Mouse (Mus musculus): Measurements from ENCODE around the gene Zfp428.
A peak's percentile ranks its signal among the peaks of the same experiment; 100 is the strongest.
"Not testable (repeated sequence)": the region's sequence is repeated elsewhere in the genome, so short reads cannot be mapped to it uniquely, and the experiment has no call there.

Gene Zfp428

GRCm38 (mm10) chr7:24519130-24519529 is 12.3 kb downstream of the Zfp428 start:
- no peak for DNase-seq (ENCODE audit: low read depth, low spot score)

GRCm38 (mm10) chr7:24520054-24520453 is 13.2 kb downstream of the Zfp428 start:
- DNase-seq (ENCODE audit: low read depth, low spot score), result not testable (repeated sequence)

GRCm38 (mm10) chr7:24522805-24523204 is 16.0 kb downstream of the Zfp428 start:
- DNase-seq (ENCODE audit: low read depth, low spot score), result no peak

GRCm38 (mm10) chr7:24523723-24524122 is 16.9 kb downstream of the Zfp428 start:
- DNase-seq (ENCODE audit: low read depth, low spot score), result no peak

- DNase-seq (ENCODE audit: low read depth, low spot score), result no peak
Observed at GRCm38 (mm10) chr7:24524978-24525377, 18.2 kb downstream of the Zfp428 start.

- no peak for DNase-seq (ENCODE audit: low read depth, low spot score)
Observed at GRCm38 (mm10) chr7:24525686-24526420, 19.0 kb downstream of the Zfp428 start.

- no peak for DNase-seq (ENCODE audit: low read depth, low spot score)
Observed at GRCm38 (mm10) chr7:24528861-24529260, 22.1 kb downstream of the Zfp428 start.

GRCm38 (mm10) chr7:24529580-24529979 is 22.8 kb downstream of the Zfp428 start:
- DNase-seq (ENCODE audit: low read depth, low spot score), result no peak

GRCm38 (mm10) chr7:24530062-24530931 is 23.5 kb downstream of the Zfp428 start, which contains the start of gene Irgq:
Gene Irgq (plus strand): TSS chr7:24530689.
- peak; percentile 100 for DNase-seq (ENCODE audit: low read depth, low spot score)

GRCm38 (mm10) chr7:24531211-24531971 is 24.6 kb downstream of the Zfp428 start:
- peak; percentile 38 for DNase-seq (ENCODE audit: low read depth, low spot score)

GRCm38 (mm10) chr7:24533031-24533571 is 26.3 kb downstream of the Zfp428 start:
- DNase-seq (ENCODE audit: low read depth, low spot score), result no peak

- no peak for DNase-seq (ENCODE audit: low read depth, low spot score)
Observed at GRCm38 (mm10) chr7:24533806-24534205, 27.0 kb downstream of the Zfp428 start.

- no peak for DNase-seq (ENCODE audit: low read depth, low spot score)
Observed at GRCm38 (mm10) chr7:24534301-24534700, 27.5 kb downstream of the Zfp428 start.

GRCm38 (mm10) chr7:24537081-24537480 is 30.3 kb downstream of the Zfp428 start:
- no peak for DNase-seq (ENCODE audit: low read depth, low spot score)

GRCm38 (mm10) chr7:24537591-24537990 is 30.8 kb downstream of the Zfp428 start:
- DNase-seq (ENCODE audit: low read depth, low spot score), result no peak

GRCm38 (mm10) chr7:24538154-24538553 is 31.3 kb downstream of the Zfp428 start:
- DNase-seq (ENCODE audit: low read depth, low spot score), result no peak

- DNase-seq (ENCODE audit: low read depth, low spot score), result no peak
Observed at GRCm38 (mm10) chr7:24538701-24539100, 31.9 kb downstream of the Zfp428 start.

- no peak for DNase-seq (ENCODE audit: low read depth, low spot score)
Observed at GRCm38 (mm10) chr7:24539686-24540085, 32.9 kb downstream of the Zfp428 start.

- no peak for DNase-seq (ENCODE audit: low read depth, low spot score)
Observed at GRCm38 (mm10) chr7:24544506-24544905, 37.7 kb downstream of the Zfp428 start.

GRCm38 (mm10) chr7:24546068-24546614 is 39.3 kb downstream of the Zfp428 start, which contains the start of the genes Pinlyp and Xrcc1:
Gene Pinlyp (minus strand): TSS chr7:24546118.
Gene Xrcc1 (plus strand): TSS chr7:24546289.
- no peak for DNase-seq (ENCODE audit: low read depth, low spot score)
